Mouse (Mus musculus) cerebellum, postnatal 14 days (tissue): ENCODE measurements around the gene Msl1.
A peak's percentile ranks its signal among the peaks of the same experiment; 100 is the strongest.

Experiments used
- DNase-seq, 2 experiments: peaks; one replicate each; pipeline ENCODE4 v3.0.0; 2021; ENCODE audit warnings: mixed read lengths in 2 of 2

Msl1 gene

DNA sequence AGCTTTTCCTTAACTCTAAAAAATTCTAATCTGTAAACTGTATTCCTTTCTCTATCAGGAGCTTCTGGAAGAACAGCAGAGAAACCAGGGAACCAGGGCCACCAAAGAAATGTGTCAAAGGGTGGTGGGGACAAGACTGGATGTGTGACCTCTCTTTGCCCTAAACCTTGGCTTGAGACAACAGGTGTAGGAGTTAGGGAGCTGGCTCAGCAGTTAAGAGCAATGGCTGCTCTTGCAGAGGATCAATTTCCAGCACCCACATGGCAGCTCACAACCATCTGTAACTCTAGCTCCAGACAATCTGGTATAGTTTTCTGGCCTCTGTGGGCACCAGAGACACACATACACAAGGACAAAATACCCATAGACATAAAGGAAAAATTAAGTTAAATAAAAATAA is 17.4 kb upstream of the Msl1 start:
- no peak for DNase-seq

GRCm38 (mm10) chr11:98781851-98782512 is 13.3 kb upstream of the Msl1 start:
- peak; percentile 53 to 75 for DNase-seq

DNA sequence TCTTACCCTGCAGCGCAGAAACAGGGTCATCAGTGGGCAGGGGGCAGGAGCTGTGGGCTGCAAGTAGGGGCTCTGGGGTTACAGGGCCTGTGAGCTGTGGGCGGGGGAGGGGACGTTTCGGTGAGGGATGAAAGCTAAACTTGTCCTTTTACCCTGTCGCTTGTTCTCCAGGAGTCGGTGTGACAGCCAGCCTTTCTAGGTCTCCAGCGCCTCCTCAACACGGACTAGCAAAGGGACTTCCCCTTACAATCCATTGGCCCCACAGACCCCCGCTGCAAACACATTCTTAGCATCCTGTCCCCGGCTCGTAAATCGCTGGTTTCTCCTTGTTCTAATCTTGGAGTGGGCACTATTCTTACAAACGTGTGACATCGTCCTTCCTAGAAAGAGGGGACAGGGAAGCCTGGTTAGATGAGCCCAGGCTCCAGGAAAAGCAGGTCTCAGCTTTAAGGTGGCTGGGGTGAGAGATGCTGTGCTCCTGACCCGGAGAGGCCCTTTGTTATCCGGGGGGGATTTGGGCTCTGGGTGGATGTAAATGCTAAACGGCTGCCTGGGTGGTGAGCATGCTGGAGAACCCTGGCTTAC is 12.6 kb upstream of the Msl1 start:
- peak; percentile 50 to 71 for DNase-seq

GRCm38 (mm10) chr11:98783236-98783696 is 12.1 kb upstream of the Msl1 start:
- peak; percentile 94 to 97 for DNase-seq

GRCm38 (mm10) chr11:98784139-98784538 is 11.2 kb upstream of the Msl1 start:
- no peak for DNase-seq

DNA sequence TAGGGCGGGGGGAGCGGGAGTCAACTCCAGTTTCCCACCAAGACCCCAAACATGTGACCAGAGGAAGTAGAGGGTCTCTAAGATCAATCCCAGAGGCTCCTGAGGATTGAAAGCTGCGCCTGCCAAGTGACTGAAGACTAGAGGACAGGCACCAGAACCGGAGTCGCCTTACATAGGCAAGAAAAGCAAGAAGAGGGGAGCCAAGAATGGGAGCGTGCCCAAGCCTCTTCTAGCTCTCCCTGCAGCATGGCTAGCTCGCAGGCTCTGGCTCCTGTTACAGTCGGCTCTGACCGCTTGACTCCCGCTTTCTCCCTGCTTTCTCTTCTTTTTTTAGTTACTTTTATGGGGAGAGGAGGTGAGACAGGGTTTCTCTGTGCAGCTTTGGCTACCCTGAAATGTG is 10.1 kb upstream of the Msl1 start:
- peak; percentile 37 to 52 for DNase-seq

GRCm38 (mm10) chr11:98785772-98786281 is 9.5 kb upstream of the Msl1 start:
- peak; percentile 82 to 88 for DNase-seq

DNA sequence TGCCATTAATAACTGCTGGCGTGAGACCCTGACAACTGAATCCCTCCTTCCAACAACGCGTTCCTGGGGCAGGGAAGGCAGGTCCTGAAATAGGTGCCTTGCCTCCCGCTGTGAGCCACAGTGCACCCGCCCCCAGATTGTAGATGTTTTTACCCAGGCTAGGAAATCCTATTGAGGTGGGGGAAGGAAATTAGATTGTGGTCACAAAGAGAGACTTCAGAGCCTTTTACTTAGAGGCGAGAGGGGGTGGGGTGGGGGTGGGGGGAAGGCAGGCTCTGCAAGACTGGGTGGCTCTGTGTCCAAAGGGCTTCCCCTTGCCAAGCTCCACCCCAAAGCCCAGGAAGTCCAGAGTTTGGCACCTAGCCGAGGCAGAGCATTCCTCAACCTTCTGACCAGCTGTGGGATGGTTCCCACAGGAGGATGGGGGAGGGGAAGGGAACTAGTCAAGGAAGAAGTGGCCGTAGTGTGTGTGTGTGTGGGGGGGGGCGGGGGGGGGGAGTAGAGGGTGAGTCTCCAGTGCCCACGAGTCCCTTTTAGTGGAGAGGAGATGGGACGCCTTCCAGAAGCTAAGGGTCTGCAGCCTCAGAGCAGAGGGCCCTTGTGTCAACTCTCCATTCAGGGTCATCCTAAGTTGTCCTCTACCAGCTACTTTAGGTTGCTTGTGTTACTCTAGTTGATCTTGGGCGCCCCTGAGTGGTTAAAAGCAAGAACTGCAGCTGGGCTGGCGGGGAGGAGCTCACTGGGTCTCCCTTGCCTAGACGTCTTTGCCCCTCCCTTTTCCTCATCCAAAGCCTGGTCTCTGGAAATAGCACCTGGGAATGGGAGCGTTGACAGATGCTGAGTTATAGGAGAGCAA is 8.7 kb upstream of the Msl1 start:
- DNase-seq = peak; percentile 96 to 98

GRCm38 (mm10) chr11:98787229-98787628 is 8.1 kb upstream of the Msl1 start:
- DNase-seq = peak in 1 of 2 experiments; percentile 68

GRCm38 (mm10) chr11:98787691-98788090 is 7.6 kb upstream of the Msl1 start:
- no peak for DNase-seq

DNA sequence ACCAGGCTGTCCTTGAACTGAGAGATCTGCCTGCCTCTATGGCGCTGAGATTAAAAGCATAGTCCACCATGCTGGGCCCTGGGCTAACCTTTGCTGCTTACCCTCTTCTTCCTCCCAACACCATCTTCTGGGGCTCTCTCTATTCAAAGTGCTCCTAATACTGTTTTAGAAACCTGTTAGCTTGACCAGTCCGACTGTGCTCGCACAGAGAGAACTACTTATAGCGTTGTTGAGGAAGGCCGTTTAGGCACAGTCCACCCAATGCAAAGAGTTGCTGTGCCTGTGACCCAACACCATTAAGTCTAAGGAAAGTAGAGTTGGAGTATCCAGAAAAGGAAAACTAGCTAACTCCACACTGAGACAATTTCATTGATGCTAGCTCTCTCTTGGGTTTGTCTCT is 7.2 kb upstream of the Msl1 start:
- no peak for DNase-seq

GRCm38 (mm10) chr11:98788550-98789218 is 6.6 kb upstream of the Msl1 start:
- peak; percentile 88 to 89 for DNase-seq

DNA sequence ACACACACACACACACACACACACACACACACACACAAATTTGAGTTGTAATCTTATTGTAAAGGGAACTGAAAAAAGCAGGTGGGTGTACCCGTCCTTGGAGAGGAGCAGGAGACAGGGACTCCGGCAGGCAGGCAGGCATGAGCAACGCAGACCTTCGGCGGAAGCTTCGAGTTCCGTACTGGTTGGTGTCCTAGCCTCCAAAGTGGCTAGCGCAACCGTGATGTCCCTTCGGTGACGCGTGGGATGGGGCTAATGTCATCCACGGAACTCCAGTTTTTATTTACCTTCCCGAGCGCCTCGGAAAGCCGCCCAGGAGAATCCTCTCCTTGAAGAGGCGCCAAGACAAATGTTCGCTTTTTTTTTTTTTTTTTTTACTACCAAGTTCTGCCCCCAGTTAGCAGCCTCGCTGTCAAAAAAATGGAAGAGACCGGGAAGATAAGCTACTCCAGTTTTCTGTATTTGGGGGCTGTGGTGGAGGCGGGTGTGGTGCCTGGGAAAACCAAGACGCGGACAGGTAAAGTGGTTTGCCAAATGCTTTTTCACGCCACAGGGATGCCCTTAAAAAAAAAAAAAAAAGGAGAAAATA is 6.0 kb upstream of the Msl1 start:
- peak in 1 of 2 experiments; percentile 48 for DNase-seq

GRCm38 (mm10) chr11:98789824-98790223 is 5.5 kb upstream of the Msl1 start:
- DNase-seq = no peak

DNA sequence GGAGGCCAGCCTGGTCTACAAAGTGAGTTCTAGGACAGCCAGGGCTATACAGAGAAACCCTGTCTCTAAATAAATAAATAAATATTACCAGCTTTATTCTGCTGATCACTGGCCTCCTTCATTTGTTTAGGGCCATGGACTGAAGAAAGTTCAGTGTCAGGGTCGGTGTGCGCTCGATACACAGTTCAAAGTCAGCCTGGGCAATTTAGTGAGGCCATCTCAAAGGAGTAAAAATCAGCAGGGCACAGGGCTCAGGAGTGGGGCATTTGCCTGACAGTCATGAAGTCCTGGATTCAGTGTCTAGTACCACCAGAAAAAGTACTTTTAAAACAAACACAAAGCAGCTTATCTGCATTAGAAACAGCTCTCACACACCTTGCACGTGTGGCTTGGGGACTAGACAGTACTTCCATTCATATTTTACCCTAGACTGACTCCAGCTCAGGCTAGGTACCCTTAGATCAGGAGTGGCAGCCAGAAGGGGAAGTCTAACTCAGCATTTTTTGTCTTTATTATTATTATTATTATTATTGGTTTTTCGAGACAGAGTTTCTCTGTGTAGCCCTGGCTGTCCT is 4.6 kb upstream of the Msl1 start:
- DNase-seq = no peak

- no peak for DNase-seq
These were observed 3.9 kb upstream of the Msl1 start for GRCm38 (mm10) chr11:98791448-98791847.

- DNase-seq = no peak
These were observed 3.2 kb upstream of the Msl1 start for GRCm38 (mm10) chr11:98792081-98792480.

DNA sequence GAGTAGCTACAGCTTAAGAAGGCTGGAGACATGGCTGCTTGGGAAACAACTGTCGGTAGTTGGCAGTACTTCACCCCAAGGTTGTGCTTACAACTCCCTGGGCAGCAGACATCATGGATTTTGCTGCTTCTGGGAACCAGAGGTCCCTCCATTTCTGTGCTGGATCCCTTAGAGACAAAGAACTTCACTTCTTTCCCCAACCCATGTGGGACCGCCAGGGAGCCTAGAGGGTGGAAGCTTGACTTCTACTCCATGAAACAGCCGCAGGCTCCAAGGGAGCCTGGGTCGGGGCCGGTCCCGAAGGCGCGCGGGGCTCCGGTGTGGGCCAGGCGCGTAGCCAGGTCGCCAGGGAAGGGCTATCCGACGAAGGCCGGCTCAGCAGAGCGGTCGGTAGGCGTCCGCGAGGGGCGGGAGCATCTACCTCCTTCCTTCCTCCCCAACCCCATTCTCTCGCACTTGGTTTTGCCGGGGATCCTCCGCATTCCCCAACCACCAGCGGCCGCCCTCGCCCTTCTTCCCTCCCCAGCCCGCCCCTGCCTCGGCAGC is 774 bp upstream of the Msl1 start:
- peak; percentile 83 for DNase-seq

GRCm38 (mm10) chr11:98795714-98796514 is 598 bp downstream of the Msl1 start:
- DNase-seq = peak; percentile 65 to 75

DNA sequence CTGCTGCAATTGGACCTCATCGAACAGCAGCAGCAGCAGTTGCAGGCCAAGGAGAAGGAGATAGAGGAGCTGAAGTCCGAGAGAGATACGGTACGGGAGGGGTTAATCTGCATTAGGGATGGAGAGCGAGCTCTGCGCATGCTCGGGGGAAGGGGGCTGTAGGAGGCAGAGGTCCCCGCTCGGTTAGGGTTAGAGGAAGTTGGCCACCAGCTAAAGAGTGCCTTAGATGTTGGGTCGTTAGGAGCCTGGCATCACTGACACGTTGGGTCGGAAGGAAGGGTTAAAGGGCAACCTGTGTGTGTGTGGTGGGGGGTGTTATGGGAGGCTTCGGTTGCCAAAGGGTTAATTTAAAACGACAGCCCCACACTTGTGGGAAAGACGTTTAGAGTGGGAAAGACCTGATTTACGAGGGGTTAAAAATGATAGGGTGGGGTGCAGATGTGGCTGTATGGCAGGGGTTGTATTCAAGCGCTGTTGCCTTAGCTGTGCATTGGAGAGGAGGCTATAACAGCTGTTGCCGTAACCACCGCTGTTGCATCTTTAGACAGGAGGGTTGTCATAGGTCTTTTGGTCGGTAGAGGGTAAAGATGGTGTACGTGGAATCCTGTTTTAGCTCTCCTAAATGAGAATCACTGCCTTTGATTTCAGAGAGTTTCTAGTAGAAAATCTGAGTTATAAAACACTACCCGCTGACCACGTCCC is 1.4 kb downstream of the Msl1 start:
- DNase-seq = peak; percentile 88 to 89
